Mouse (Mus musculus) bone marrow macrophage, adult 2 months (primary cell): ENCODE results near the gene Ston1.

Source experiments
- CTCF ChIP-seq: IDR thresholded peaks from 2 replicates; pipeline ENCODE4 v1.5.1; 2012; ENCODE audit warnings: low read depth, mild to moderate bottlenecking, low read length, moderate library complexity
- POLR2A ChIP-seq: IDR thresholded peaks from 2 replicates; pipeline ENCODE4 v1.6.1; 2012; ENCODE audit warnings: mild to moderate bottlenecking, low read depth, low read length, borderline replicate concordance

- TF ChIP-seq CTCF, result no peak
- TF ChIP-seq POLR2A, result no peak
These were observed 2.4 kb upstream of the Ston1 start for GRCm38 (mm10) chr17:88595071-88595470.
